Mouse (Mus musculus) kidney, adult 2 months (tissue): ENCODE measurements around the gene Sash3. TPM values are rescaled to one million over a fixed set of nuclear protein-coding genes. Genes with fewer than 3 reads are reported as not detected.

Source experiments
- DNase-seq: peaks from one replicate; pipeline ENCODE4 v3.0.0; 2021
- H3K27ac ChIP-seq: fragments of 200-500 bp; 2 replicates; pipeline ENCODE4 v1.5.1; 2012; ENCODE audit warnings: low read depth, low read length, control low read depth, inconsistent platforms; ENCODE audit not compliant: insufficient read depth
- H3K27me3 ChIP-seq: fragments of 200-500 bp; replicated peaks from 2 replicates; pipeline ENCODE4 v1.6.1; 2012; ENCODE audit warnings: mild to moderate bottlenecking, moderate library complexity, low read length, inconsistent platforms; ENCODE audit not compliant: control insufficient read depth, insufficient read depth
- H3K36me3 ChIP-seq: fragments of 200-500 bp; 2 replicates; pipeline ENCODE4 v1.6.1; 2012; ENCODE audit warnings: mild to moderate bottlenecking, moderate library complexity, low read length, inconsistent platforms; ENCODE audit not compliant: control insufficient read depth, insufficient read depth
- H3K4me1 ChIP-seq: fragments of 200-500 bp; 2 replicates; pipeline ENCODE4 v1.6.1; 2011; ENCODE audit warnings: low read length; ENCODE audit not compliant: control insufficient read depth, insufficient read depth
- H3K4me3 ChIP-seq: fragments of 200-500 bp; 2 replicates; pipeline ENCODE4 v1.5.1; 2011; ENCODE audit warnings: mild to moderate bottlenecking, low read depth, low read length, control low read depth; ENCODE audit not compliant: insufficient read depth
- CTCF ChIP-seq: fragments of 200-500 bp; conservative IDR thresholded peaks from 2 replicates; pipeline ENCODE4 v1.5.1; 2011; ENCODE audit warnings: low read depth, mild to moderate bottlenecking, control low read depth, low read length, moderate library complexity, mixed read lengths; ENCODE audit not compliant: insufficient read depth, insufficient read length
- POLR2A ChIP-seq: fragments of 200-500 bp; IDR thresholded peaks from one replicate; pipeline ENCODE4 v1.6.1; 2011; ENCODE audit warnings: low read depth, low read length, control low read depth
- WGBS: fragments of 180-500 bp; shearing (Covaris S2); methylation state at CpG from one replicate; pipeline ENCODE4 v1.1.7; 2018; 5-methylcytosine and 5-hydroxymethylcytosine counted together
- polyA plus RNA-seq: library from polyadenylated mRNA; depleted of rRNA; stranded (reverse); fragments of >200 nt; gene quantifications from 2 replicates; pipeline ENCODE4 v1.2.3, GENCODE M21; 2012

Gene Sash3
- polyA plus RNA-seq, 1 experiment = 6.8 TPM

DNA sequence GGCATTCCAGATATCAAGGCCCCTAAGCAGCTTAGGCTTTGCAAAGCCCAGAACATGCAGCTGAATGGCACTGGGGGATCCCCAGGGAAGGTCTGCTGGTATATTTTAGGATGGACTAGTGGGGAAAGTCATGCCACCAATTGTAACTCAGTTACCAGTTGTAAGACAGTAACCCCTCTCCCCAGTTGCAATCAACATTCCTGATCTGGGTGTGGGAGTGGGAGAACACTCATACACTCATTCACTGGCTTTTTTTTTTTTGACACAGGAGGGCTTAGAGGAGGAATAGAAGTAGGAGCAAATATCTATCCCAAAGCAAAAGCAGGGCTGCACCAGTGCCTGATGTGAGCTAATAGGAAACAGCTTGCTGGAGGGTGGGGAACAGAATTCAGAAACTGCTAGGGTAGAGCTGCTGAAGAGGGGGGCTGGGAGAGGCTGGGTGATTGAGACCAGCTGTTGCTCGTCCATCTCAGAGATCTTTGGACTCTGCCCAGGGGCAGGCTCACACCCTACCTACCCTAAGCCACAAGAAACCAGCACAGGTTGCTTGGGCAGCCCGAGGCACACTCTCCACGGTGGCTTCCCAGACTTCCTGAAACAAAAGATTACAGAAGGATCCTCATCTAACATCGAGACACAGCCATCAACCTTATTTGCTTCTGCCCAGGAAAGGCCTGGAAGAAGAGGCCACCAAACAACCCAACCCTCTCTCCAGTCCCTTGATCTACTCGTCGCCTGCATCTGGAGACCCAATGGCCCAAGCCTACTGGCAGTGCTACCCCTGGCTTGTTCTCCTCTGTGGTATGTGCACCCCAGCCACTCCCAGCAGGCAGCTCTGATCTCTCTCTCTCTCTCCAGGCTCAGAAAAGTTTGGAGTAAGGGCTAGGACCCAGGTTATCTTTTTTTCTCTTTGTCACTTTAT is 37.6 kb upstream of the Sash3 start, which contains the start of gene Xpnpep2:
Xpnpep2 (plus strand) TSS at position 332 of the 922 bp plus-strand sequence.
- H3K27ac ChIP-seq = no peak within 1 kb of the TSS
- DNase-seq = peak; percentile 58
- no peak for TF ChIP-seq CTCF
- no peak for TF ChIP-seq POLR2A
- H3K36me3 ChIP-seq = no peaks in the 10 kb centered on the region
- H3K4me1 ChIP-seq = 0 out of 2 replicates have a peak, but pooled peaks cover 4% of the 10 kb centered on the region
- H3K27me3 ChIP-seq = no peaks in the 10 kb centered on the region
- 39% methylated on average over 6 of the region's 6 CpGs for WGBS
- H3K4me3 ChIP-seq = no peak within 1 kb of the TSS

DNA sequence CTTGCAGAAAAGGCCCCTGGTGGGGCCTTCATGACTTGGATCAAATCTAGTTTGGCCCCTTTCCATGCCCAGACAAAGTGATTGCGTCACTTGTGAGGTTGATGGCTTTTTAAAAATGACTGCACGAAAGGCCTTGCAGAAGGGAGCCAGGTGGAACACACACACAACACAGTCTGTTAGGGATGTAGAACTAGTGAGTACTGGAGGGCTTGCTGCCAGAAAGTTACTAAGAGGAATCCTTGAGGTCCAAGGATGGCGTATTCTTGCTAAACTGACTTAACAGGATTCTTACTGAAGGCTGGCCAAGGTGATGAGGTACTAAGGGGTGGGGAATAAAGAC is 37.0 kb upstream of the Sash3 start:
- TF ChIP-seq POLR2A = no peak
- TF ChIP-seq CTCF = no peak
- Histone ChIP-seq H3K27me3 (no peaks in the 10 kb centered on the region), H3K4me3 (no peak overlapping the region), H3K4me1 (0 out of 2 replicates have a peak, but pooled peaks cover 4% of the 10 kb centered on the region), H3K36me3 (no peaks in the 10 kb centered on the region), H3K27ac (no peak overlapping the region)
- WGBS = 68% methylated on average over 3 of the region's 3 CpGs
- no peak for DNase-seq

- no peak for TF ChIP-seq POLR2A
- no peak for TF ChIP-seq CTCF
- H3K4me1 ChIP-seq = no peaks in the 10 kb centered on the region; the same call in 1 of the 2 replicates
- H3K27me3 ChIP-seq = no peaks in the 10 kb centered on the region
- DNase-seq = no peak
- no peaks in the 10 kb centered on the region for H3K36me3 ChIP-seq
- H3K27ac ChIP-seq = no peak overlapping the region
- H3K4me3 ChIP-seq = no peak overlapping the region
Observed at GRCm38 (mm10) chrX:48119294-48119693, 26.9 kb upstream of the Sash3 start.

DNA sequence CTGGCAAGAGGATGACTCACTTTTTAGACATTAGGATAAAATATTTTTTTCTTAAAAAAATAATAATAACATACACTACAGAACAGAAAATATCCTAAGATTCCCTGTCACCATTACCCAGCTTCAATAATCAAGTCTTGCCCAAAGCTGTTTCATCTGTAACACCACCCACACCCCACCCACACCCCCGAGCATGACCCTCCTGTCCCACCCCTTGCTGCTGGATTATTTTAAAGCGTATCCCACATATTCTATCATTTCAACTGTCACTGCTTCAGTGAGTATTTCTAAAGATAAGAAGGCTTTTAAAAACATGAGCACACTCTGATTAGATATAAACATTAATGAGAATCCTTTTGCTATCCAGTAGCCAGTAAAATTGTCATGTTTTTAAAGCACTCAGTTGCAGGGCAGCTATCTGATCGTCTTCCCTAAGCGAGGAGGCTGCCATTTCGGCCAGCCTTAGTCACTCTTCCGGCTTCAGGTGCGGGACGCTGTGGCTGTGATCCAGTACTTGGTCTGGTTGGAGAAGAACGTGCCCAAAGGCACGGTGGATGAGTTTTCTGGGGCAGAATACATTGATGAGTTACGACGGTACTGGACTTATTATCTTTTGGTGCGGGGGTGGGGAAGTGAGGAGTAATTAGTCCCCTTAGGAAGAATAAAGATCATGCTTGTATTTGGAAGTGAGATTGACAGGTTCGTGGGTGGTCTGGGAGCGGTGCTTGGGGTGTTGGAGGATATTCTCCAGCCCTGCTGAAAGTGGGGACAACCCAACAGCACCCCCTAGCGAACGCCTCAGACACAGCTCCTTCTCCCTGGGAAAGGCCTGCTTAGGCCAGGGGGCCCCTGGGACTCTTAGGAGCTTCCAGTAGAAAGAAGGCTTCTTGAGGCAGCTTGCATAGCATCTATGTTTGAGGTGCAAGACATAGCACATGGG is 21.8 kb upstream of the Sash3 start:
- peak; percentile 48 for DNase-seq
- H3K4me1 ChIP-seq = no peaks in the 10 kb centered on the region
- H3K27ac ChIP-seq = no peak overlapping the region
- no peak for TF ChIP-seq POLR2A
- TF ChIP-seq CTCF = peak; percentile 64
- no peak overlapping the region for H3K4me3 ChIP-seq
- WGBS = 24% methylated on average over 17 of the region's 17 CpGs
- no peaks in the 10 kb centered on the region for H3K36me3 ChIP-seq
- H3K27me3 ChIP-seq = no peaks in the 10 kb centered on the region

DNA sequence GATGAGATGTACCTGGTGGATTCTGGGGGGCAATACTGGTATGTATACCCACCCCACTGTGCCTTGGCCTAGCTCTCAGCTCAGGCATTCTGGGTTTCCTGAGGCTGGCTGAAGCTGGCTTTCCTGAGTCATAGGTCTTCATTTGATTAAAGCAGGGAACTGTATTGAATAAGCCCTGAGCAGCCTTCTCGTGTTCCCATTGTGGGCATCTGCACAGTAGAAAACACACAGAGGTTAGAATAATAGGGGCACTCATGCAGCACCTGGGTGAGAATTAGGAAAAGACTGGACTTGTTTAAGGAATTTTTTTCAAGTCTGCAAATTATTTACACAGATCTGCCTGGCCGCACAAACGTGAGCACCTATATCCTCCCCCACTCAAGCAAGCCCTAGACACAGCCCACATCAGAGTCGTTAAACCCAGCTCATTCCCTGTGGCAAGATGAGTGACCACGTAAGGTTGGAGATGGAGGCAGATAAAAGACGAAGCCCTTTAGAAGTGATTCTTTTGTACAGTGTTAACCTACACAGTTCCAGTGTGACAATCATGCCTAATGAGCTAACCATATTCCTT is 19.2 kb upstream of the Sash3 start:
- 46% methylated on average over 6 of the region's 6 CpGs for WGBS
- Histone ChIP-seq H3K36me3 (no peaks in the 10 kb centered on the region), H3K27ac (no peak overlapping the region), H3K4me3 (no peak overlapping the region), H3K27me3 (no peaks in the 10 kb centered on the region), H3K4me1 (no peaks in the 10 kb centered on the region)
- no peak for TF ChIP-seq CTCF
- TF ChIP-seq POLR2A = no peak
- no peak for DNase-seq

- 67% methylated on average over 6 of the region's 6 CpGs for WGBS
Observed at GRCm38 (mm10) chrX:48127502-48128218, 18.6 kb upstream of the Sash3 start.

More at GRCm38 (mm10) chrX:48127502-48128218, 18.6 kb upstream of the Sash3 start:
- DNase-seq = no peak
- H3K27ac ChIP-seq = no peak overlapping the region
- TF ChIP-seq POLR2A (no peak), CTCF (no peak)
- H3K4me1 ChIP-seq = no peaks in the 10 kb centered on the region
- H3K4me3 ChIP-seq = no peak overlapping the region
- H3K27me3 ChIP-seq = no peaks in the 10 kb centered on the region
- H3K36me3 ChIP-seq = no peaks in the 10 kb centered on the region
